10 mouse cellular contexts compared by ENCODE assay signal in the genomic region with DNA sequence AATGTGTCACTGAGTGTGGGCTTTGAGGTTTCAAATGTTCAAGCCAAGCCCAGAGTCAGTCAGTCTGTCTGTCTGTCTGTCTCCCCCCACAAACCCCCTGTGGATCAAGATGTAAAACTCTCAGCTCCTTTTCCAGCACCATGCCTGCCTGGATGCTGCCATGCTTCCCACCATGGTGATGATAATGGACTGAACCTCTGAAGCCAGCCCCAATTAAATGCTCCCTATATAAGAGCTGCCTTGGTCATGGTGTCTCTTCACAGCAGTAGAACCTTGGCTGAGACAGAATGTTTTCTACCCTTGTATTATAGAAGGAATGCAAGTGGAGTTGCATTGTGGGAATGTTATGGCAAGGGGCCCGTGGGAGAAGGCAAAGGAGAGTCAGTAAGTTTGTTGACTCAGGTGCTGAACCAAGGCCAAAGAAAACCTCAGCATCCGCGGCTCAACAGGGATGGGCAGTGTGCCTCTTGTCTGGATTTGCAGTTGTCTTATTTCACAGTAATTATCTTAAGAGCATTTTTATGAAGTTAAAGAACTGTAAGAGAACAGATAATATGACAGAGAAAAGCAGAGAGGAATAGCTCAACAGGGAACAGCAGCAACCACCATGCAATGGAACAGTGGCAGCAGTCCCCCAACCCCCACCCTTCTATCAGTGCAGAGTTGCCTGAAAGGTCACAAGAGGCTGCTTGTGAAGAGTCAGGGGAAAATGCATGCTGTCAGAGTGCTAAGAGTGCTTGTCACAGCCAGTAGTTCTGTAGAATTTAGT. TPM values are rescaled to one million over a fixed set of nuclear protein-coding genes. Genes with fewer than 3 reads are reported as not detected.
A peak's percentile ranks its signal among the peaks of the same experiment; 100 is the strongest.
DNase-seq lines count a peak whose midpoint lies in the region; ATAC-seq and TF ChIP-seq lines count a peak whose summit lies in the region.
"Had no signal": no experiment of that assay in that cellular context is flagged by ENCODE, and none has a peak within 500 bp of the region (broad histone marks: within the 10 kb centered on the region; RNA-seq: fewer than 3 reads in every experiment).

No protein-coding gene starts in this region.

- H3K36me3 ChIP-seq in forebrain, embryonic 14.5 days (ENCODE audit: control insufficient read depth, insufficient read depth, low read length): no peaks in the 10 kb centered on the region
- no peaks in the 10 kb centered on the region for H3K36me3 ChIP-seq in forebrain, embryonic 13.5 days (ENCODE audit: poor library complexity, severe bottlenecking)
- H3K36me3 ChIP-seq in midbrain, embryonic 11.5 days (ENCODE audit: control insufficient read depth, insufficient read depth, low read length): no peaks in the 10 kb centered on the region
- H3K36me3 ChIP-seq in midbrain, embryonic 13.5 days: no peaks in the 10 kb centered on the region
- no peaks in the 10 kb centered on the region for H3K36me3 ChIP-seq in heart, embryonic 16.5 days (ENCODE audit: control insufficient read depth, insufficient read depth)
- H3K36me3 ChIP-seq in intestine, postnatal 0 days (ENCODE audit: control insufficient read depth, insufficient read depth): no peaks in the 10 kb centered on the region

- no peak for ATAC-seq in forebrain, embryonic 14.5 days
- ATAC-seq in forebrain, embryonic 13.5 days: no peak
- no peak for ATAC-seq in midbrain, embryonic 11.5 days (ENCODE audit: low FRiP score)
- ATAC-seq in midbrain, embryonic 13.5 days: no peak
- ATAC-seq in heart, embryonic 16.5 days (replicated peaks; ENCODE audit: extremely low read depth, insufficient read depth, low FRiP score): peak; percentile 58
- ATAC-seq in megakaryocyte-erythroid progenitor cell, adult 5-6 weeks (replicated peaks; ENCODE audit: low FRiP score, low TSS enrichment, poor library complexity, severe bottlenecking): no peak
- ATAC-seq in intestine, postnatal 0 days: no peak

- TF ChIP-seq CTCF in intestine, postnatal 0 days (IDR thresholded peaks at IDR 0.05; ENCODE audit: low read depth): no peak

- peak overlapping the region; percentile 33; the same call in 1 of the 2 replicates for H3K27ac ChIP-seq in forebrain, embryonic 14.5 days (ENCODE audit: low read depth, low read length)
- H3K27ac ChIP-seq in forebrain, embryonic 13.5 days: no peak overlapping the region
- no peak overlapping the region for H3K27ac ChIP-seq in midbrain, embryonic 11.5 days (ENCODE audit: low read depth, low read length)
- no peak overlapping the region for H3K27ac ChIP-seq in midbrain, embryonic 13.5 days
- peak overlapping the region; percentile 56 for H3K27ac ChIP-seq in heart, embryonic 16.5 days (ENCODE audit: low read length)
- H3K27ac ChIP-seq in intestine, postnatal 0 days (ENCODE audit: low read depth, low read length): no peak overlapping the region; the same call in 1 of the 2 replicates

- H3K4me2 ChIP-seq in forebrain, embryonic 14.5 days (ENCODE audit: low read length): no peak overlapping the region
- no peak overlapping the region for H3K4me2 ChIP-seq in forebrain, embryonic 13.5 days
- H3K4me2 ChIP-seq in midbrain, embryonic 11.5 days: no peak overlapping the region
- no peak overlapping the region for H3K4me2 ChIP-seq in midbrain, embryonic 13.5 days (replicated peaks)
- H3K4me2 ChIP-seq in heart, embryonic 16.5 days (ENCODE audit: low read depth, low read length): no peak overlapping the region
- no peak overlapping the region for H3K4me2 ChIP-seq in intestine, postnatal 0 days (replicated peaks; ENCODE audit: low read depth)
- H3K4me2 ChIP-seq: liver, embryonic 11.5 days had no signal

- DNase-seq in forebrain, embryonic 14.5 days (ENCODE audit: low spot score): no peak
- peak; percentile 77 for DNase-seq in midbrain, embryonic 11.5 days (ENCODE audit: low spot score, missing footprints)
- peak; percentile 21 for DNase-seq in skeletal muscle tissue, adult 2 months (ENCODE audit: low read depth, low spot score)

- H3K27me3 ChIP-seq in forebrain, embryonic 14.5 days (replicated peaks; ENCODE audit: control insufficient read depth, insufficient read depth, low read length): no peaks in the 10 kb centered on the region
- no peaks in the 10 kb centered on the region for H3K27me3 ChIP-seq in forebrain, embryonic 13.5 days
- H3K27me3 ChIP-seq in midbrain, embryonic 11.5 days (ENCODE audit: control insufficient read depth, insufficient read depth, low read length): no peaks in the 10 kb centered on the region
- no peaks in the 10 kb centered on the region for H3K27me3 ChIP-seq in midbrain, embryonic 13.5 days
- no peaks in the 10 kb centered on the region for H3K27me3 ChIP-seq in heart, embryonic 16.5 days (ENCODE audit: control insufficient read depth, insufficient read depth, low read length)
- H3K27me3 ChIP-seq in intestine, postnatal 0 days (replicated peaks; ENCODE audit: control insufficient read depth, insufficient read depth, low read length): no peaks in the 10 kb centered on the region
- H3K27me3 ChIP-seq: CH12.LX had no signal

- no peak overlapping the region for H3K9ac ChIP-seq in forebrain, embryonic 14.5 days (ENCODE audit: low read length)
- H3K9ac ChIP-seq in forebrain, embryonic 13.5 days: no peak overlapping the region
- H3K9ac ChIP-seq in midbrain, embryonic 11.5 days (ENCODE audit: low read length): no peak overlapping the region
- no peak overlapping the region for H3K9ac ChIP-seq in midbrain, embryonic 13.5 days (replicated peaks)
- H3K9ac ChIP-seq in heart, embryonic 16.5 days (ENCODE audit: low read length): no peak overlapping the region
- H3K9ac ChIP-seq in intestine, postnatal 0 days (ENCODE audit: low read depth, low read length): no peak overlapping the region

- H3K4me1 ChIP-seq in forebrain, embryonic 14.5 days (ENCODE audit: control insufficient read depth, insufficient read depth, low read length): no peaks in the 10 kb centered on the region; the same call in 1 of the 2 replicates
- peaks cover 6% of the 10 kb centered on the region; the same call in 1 of the 2 replicates for H3K4me1 ChIP-seq in forebrain, embryonic 13.5 days
- peaks cover 3% of the 10 kb centered on the region; the same call in 1 of the 2 replicates for H3K4me1 ChIP-seq in midbrain, embryonic 11.5 days (ENCODE audit: control insufficient read depth, insufficient read depth, low read length)
- peaks cover 10% of the 10 kb centered on the region for H3K4me1 ChIP-seq in midbrain, embryonic 13.5 days (replicated peaks)
- H3K4me1 ChIP-seq in heart, embryonic 16.5 days (ENCODE audit: control insufficient read depth, insufficient read depth, low read length): peaks cover 8% of the 10 kb centered on the region; the same call in 1 of the 2 replicates
- H3K4me1 ChIP-seq in intestine, postnatal 0 days (replicated peaks; ENCODE audit: control insufficient read depth, insufficient read depth, low read length): no peaks in the 10 kb centered on the region; the same call in 1 of the 2 replicates

- no peaks in the 10 kb centered on the region for H3K9me3 ChIP-seq in forebrain, embryonic 14.5 days (replicated peaks; ENCODE audit: control insufficient read depth, low read length)
- no peaks in the 10 kb centered on the region for H3K9me3 ChIP-seq in forebrain, embryonic 13.5 days (replicated peaks)
- H3K9me3 ChIP-seq in midbrain, embryonic 11.5 days (ENCODE audit: control insufficient read depth, low read length): no peaks in the 10 kb centered on the region
- H3K9me3 ChIP-seq in midbrain, embryonic 13.5 days: no peaks in the 10 kb centered on the region
- H3K9me3 ChIP-seq in heart, embryonic 16.5 days (replicated peaks; ENCODE audit: control insufficient read depth, low read length): no peaks in the 10 kb centered on the region
- no peaks in the 10 kb centered on the region for H3K9me3 ChIP-seq in intestine, postnatal 0 days (ENCODE audit: control insufficient read depth)

- H3K4me3 ChIP-seq in forebrain, embryonic 14.5 days (ENCODE audit: low read depth, low read length): no peak overlapping the region
- no peak overlapping the region for H3K4me3 ChIP-seq in forebrain, embryonic 13.5 days
- H3K4me3 ChIP-seq in midbrain, embryonic 11.5 days (ENCODE audit: low read depth, low read length): no peak overlapping the region
- no peak overlapping the region for H3K4me3 ChIP-seq in midbrain, embryonic 13.5 days (replicated peaks)
- H3K4me3 ChIP-seq in heart, embryonic 16.5 days (ENCODE audit: low read length): no peak overlapping the region
- no peak overlapping the region for H3K4me3 ChIP-seq in intestine, postnatal 0 days (ENCODE audit: low read depth, low read length)

- WGBS in forebrain, embryonic 14.5 days: 82% methylated on average over 3 of the region's 3 CpGs
- 76% methylated on average over 3 of the region's 3 CpGs for WGBS in forebrain, embryonic 13.5 days
- 83% methylated on average over 3 of the region's 3 CpGs for WGBS in midbrain, embryonic 11.5 days
- 79% methylated on average over 3 of the region's 3 CpGs for WGBS in midbrain, embryonic 13.5 days
- WGBS in heart, embryonic 16.5 days: 46% methylated on average over 3 of the region's 3 CpGs
- 23% methylated on average over 3 of the region's 3 CpGs for WGBS in intestine, postnatal 0 days

RNA-seq across cellular contexts. Expression of gene Sesn1, which starts 56.5 kb away (rescaled TPM):
- polyA plus RNA-seq in forebrain, embryonic 14.5 days (2014; fragmentation: Nextera tagmentation; extraction: Ambion mirVana): 55.3 and 61.5 TPM in 2 replicates
- 37.9 and 44.2 TPM in 2 replicates for polyA plus RNA-seq in forebrain, embryonic 13.5 days (2015; fragmentation: Nextera tagmentation; extraction: Ambion mirVana)
- 22.2 and 26.8 TPM in 2 replicates for polyA plus RNA-seq in midbrain, embryonic 11.5 days (2014; fragmentation: Nextera tagmentation; extraction: Ambion mirVana)
- polyA plus RNA-seq in midbrain, embryonic 13.5 days (2015; fragmentation: Nextera tagmentation; extraction: Ambion mirVana): 28.6 and 28.9 TPM in 2 replicates
- polyA plus RNA-seq in heart, embryonic 16.5 days (2015; fragmentation: Nextera tagmentation; extraction: Ambion mirVana): 40.7 and 45.2 TPM in 2 replicates
- 22.6 and 23.4 TPM in 2 replicates for total RNA-seq in megakaryocyte-erythroid progenitor cell, adult 5-6 weeks (2014; fragmentation: Nextera tagmentation)
- total RNA-seq in megakaryocyte-erythroid progenitor cell, adult 5-6 weeks (2017): 20.4 and 24.6 TPM in 2 replicates
- polyA plus RNA-seq in intestine, postnatal 0 days (2015; fragmentation: Nextera tagmentation; extraction: Ambion mirVana): 26.2 and 27.3 TPM in 2 replicates

RNA-seq across cellular contexts. Expression of gene Cep57l1, which starts 56.6 kb away (rescaled TPM):
- 14.8 and 16.8 TPM in 2 replicates for polyA plus RNA-seq in forebrain, embryonic 14.5 days (2014; fragmentation: Nextera tagmentation; extraction: Ambion mirVana)
- polyA plus RNA-seq in forebrain, embryonic 13.5 days (2015; fragmentation: Nextera tagmentation; extraction: Ambion mirVana): 21.2 and 23.2 TPM in 2 replicates
- 21.6 and 26.4 TPM in 2 replicates for polyA plus RNA-seq in midbrain, embryonic 11.5 days (2014; fragmentation: Nextera tagmentation; extraction: Ambion mirVana)
- 16.5 and 21.5 TPM in 2 replicates for polyA plus RNA-seq in midbrain, embryonic 13.5 days (2015; fragmentation: Nextera tagmentation; extraction: Ambion mirVana)
- 18.8 and 22.6 TPM in 2 replicates for polyA plus RNA-seq in heart, embryonic 16.5 days (2015; fragmentation: Nextera tagmentation; extraction: Ambion mirVana)
- total RNA-seq in megakaryocyte-erythroid progenitor cell, adult 5-6 weeks (2014; fragmentation: Nextera tagmentation): 28.7 and 45.5 TPM in 2 replicates
- total RNA-seq in megakaryocyte-erythroid progenitor cell, adult 5-6 weeks (2017): 41.5 and 50.0 TPM in 2 replicates
- 5.0 and 5.3 TPM in 2 replicates for polyA plus RNA-seq in intestine, postnatal 0 days (2015; fragmentation: Nextera tagmentation; extraction: Ambion mirVana)

Comparison
In these comparisons a context has a peak if more than half of its experiments do, and no peak if none do; other contexts are left out.
1. H3K27ac ChIP-seq: peak in forebrain, embryonic 14.5 days (single experiment) and heart, embryonic 16.5 days (single experiment); none in forebrain, embryonic 13.5 days (single experiment), midbrain, embryonic 11.5 days (single experiment), midbrain, embryonic 13.5 days (single experiment) and intestine, postnatal 0 days (single experiment).